Mouse (Mus musculus) stomach, embryonic 14.5 days (tissue): ENCODE data around the gene Zfp68. TPM values are rescaled to one million over a fixed set of nuclear protein-coding genes. Genes with fewer than 3 reads are reported as not detected.

Experiments
- ATAC-seq: fragments of 200-750 bp; cut with Nextera tagmentation; 2 replicates; pipeline ENCODE4 v1.8.0; 2017; ENCODE audit warnings: low read depth, moderate TSS enrichment; ENCODE audit not compliant: insufficient number of reproducible peaks, insufficient read depth, low FRiP score
- H3K27ac ChIP-seq: fragments of 300-500 bp; sonication (generic); 2 replicates; pipeline ENCODE4 v1.5.1; 2014; ENCODE audit warnings: mild to moderate bottlenecking, low read length, moderate library complexity, mixed read lengths
- H3K27me3 ChIP-seq: fragments of 300-500 bp; sonication (generic); 2 replicates; pipeline ENCODE4 v1.6.1; 2014; ENCODE audit warnings: low read length, control low read depth, mixed read lengths; ENCODE audit not compliant: control insufficient read depth, insufficient read depth
- H3K36me3 ChIP-seq: fragments of 300-500 bp; sonication (generic); 2 replicates; pipeline ENCODE4 v1.6.1; 2014; ENCODE audit warnings: mild to moderate bottlenecking, control low read depth, low read length, moderate library complexity, mixed read lengths; ENCODE audit not compliant: control insufficient read depth, insufficient read depth
- H3K4me1 ChIP-seq: fragments of 300-500 bp; sonication (generic); 2 replicates; pipeline ENCODE4 v1.6.1; 2014; ENCODE audit warnings: low read length, control low read depth, mixed read lengths; ENCODE audit not compliant: control insufficient read depth, insufficient read depth
- H3K4me2 ChIP-seq: fragments of 300-500 bp; sonication (generic); replicated peaks from 2 replicates; pipeline ENCODE4 v1.6.1; 2014; ENCODE audit warnings: low read depth, low read length, control low read depth
- H3K4me3 ChIP-seq: fragments of 300-500 bp; sonication (generic); 2 replicates; pipeline ENCODE4 v1.5.1; 2014; ENCODE audit warnings: low read depth, low read length, control low read depth
- H3K9ac ChIP-seq: fragments of 300-500 bp; sonication (generic); replicated peaks from 2 replicates; pipeline ENCODE4 v1.6.1; 2014; ENCODE audit warnings: low read depth, mild to moderate bottlenecking, control low read depth, low read length, moderate library complexity, mixed read lengths
- H3K9me3 ChIP-seq: fragments of 300-500 bp; sonication (generic); 2 replicates; pipeline ENCODE4 v1.6.1; 2016; ENCODE audit warnings: low read depth, low read length, control low read depth; ENCODE audit not compliant: control insufficient read depth
- WGBS: fragments of 180-500 bp; shearing (Covaris S2); extraction: QIAGEN DNeasy Blood & Tissue Kit; methylation state at CpG from one replicate; pipeline ENCODE4 v1.1.7; 2014; 5-methylcytosine and 5-hydroxymethylcytosine counted together
- polyA plus RNA-seq: library from polyadenylated mRNA; unstranded; fragments of >200 nt; fragmentation: Nextera tagmentation; extraction: Ambion mirVana; gene quantifications from 2 replicates; pipeline ENCODE4 v1.2.1, GENCODE M21; 2014

Zfp68 gene
- polyA plus RNA-seq = 82.4 and 87.8 TPM in 2 replicates

- H3K27me3 ChIP-seq = no peaks in the 10 kb centered on the region
- under 1% methylated on average over 43 of the region's 43 CpGs for WGBS
- peaks cover 9% of the 10 kb centered on the region for H3K4me1 ChIP-seq
- peak; percentile 95 for ATAC-seq
- peak within 1 kb of the TSS; percentile 79 for H3K4me3 ChIP-seq
- peaks cover 32% of the 10 kb centered on the region for H3K9me3 ChIP-seq
- H3K9ac ChIP-seq = peak within 1 kb of the TSS; percentile 93
- peaks cover 31% of the 10 kb centered on the region for H3K36me3 ChIP-seq
- peak within 1 kb of the TSS; percentile 99 for H3K27ac ChIP-seq
- peak within 1 kb of the TSS; percentile 38 for H3K4me2 ChIP-seq
These were observed at the start of gene Zfp68 for GRCm38 (mm10) chr5:138619211-138620128. Gene Zfp68 (minus strand): TSS chr5:138619761.

- no peak overlapping the region for H3K4me3 ChIP-seq
- no peaks in the 10 kb centered on the region for H3K4me1 ChIP-seq
- H3K4me2 ChIP-seq = no peak overlapping the region
- no peaks in the 10 kb centered on the region for H3K9me3 ChIP-seq
- 16% methylated on average over 5 of the region's 5 CpGs for WGBS
- H3K27me3 ChIP-seq = no peaks in the 10 kb centered on the region
- ATAC-seq = no peak
- H3K9ac ChIP-seq = no peak overlapping the region
- no peaks in the 10 kb centered on the region for H3K36me3 ChIP-seq
- no peak overlapping the region for H3K27ac ChIP-seq
These were observed 39.4 kb upstream of the Zfp68 start for GRCm38 (mm10) chr5:138658922-138659321.

GRCm38 (mm10) chr5:138657854-138658253, 38.3 kb upstream of the Zfp68 start:
- Histone ChIP-seq H3K9me3 (no peaks in the 10 kb centered on the region), H3K4me2 (no peak overlapping the region), H3K27me3 (no peaks in the 10 kb centered on the region), H3K36me3 (no peaks in the 10 kb centered on the region), H3K27ac (no peak overlapping the region), H3K9ac (no peak overlapping the region), H3K4me3 (no peak overlapping the region), H3K4me1 (no peaks in the 10 kb centered on the region)
- peak; percentile 75; the same call in 1 of the 2 replicates for ATAC-seq
- WGBS = 28% methylated on average over 6 of the region's 6 CpGs

GRCm38 (mm10) chr5:138657407-138657806, 37.8 kb upstream of the Zfp68 start:
- H3K9me3 ChIP-seq = no peaks in the 10 kb centered on the region
- H3K27me3 ChIP-seq = no peaks in the 10 kb centered on the region
- H3K4me3 ChIP-seq = no peak overlapping the region
- no peaks in the 10 kb centered on the region for H3K4me1 ChIP-seq
- no peaks in the 10 kb centered on the region for H3K36me3 ChIP-seq
- 97% methylated on average over 3 of the region's 3 CpGs for WGBS
- H3K4me2 ChIP-seq = no peak overlapping the region
- no peak for ATAC-seq
- H3K27ac ChIP-seq = no peak overlapping the region
- no peak overlapping the region for H3K9ac ChIP-seq

GRCm38 (mm10) chr5:138656477-138657156, 37.1 kb upstream of the Zfp68 start:
- Histone ChIP-seq H3K36me3 (peaks cover 1% of the 10 kb centered on the region; the same call in 1 of the 2 replicates), H3K27ac (no peak overlapping the region), H3K4me3 (no peak overlapping the region), H3K4me1 (no peaks in the 10 kb centered on the region), H3K4me2 (no peak overlapping the region), H3K9ac (no peak overlapping the region), H3K27me3 (no peaks in the 10 kb centered on the region), H3K9me3 (no peaks in the 10 kb centered on the region)
- WGBS = 20% methylated on average over 2 of the region's 2 CpGs
- peak; percentile 74; the same call in 1 of the 2 replicates for ATAC-seq

GRCm38 (mm10) chr5:138652911-138653310, 33.4 kb upstream of the Zfp68 start:
- Histone ChIP-seq H3K27ac (no peak overlapping the region), H3K4me3 (no peak overlapping the region), H3K4me2 (no peak overlapping the region), H3K36me3 (peaks cover 17% of the 10 kb centered on the region), H3K4me1 (no peaks in the 10 kb centered on the region), H3K27me3 (no peaks in the 10 kb centered on the region), H3K9me3 (no peaks in the 10 kb centered on the region), H3K9ac (no peak overlapping the region)
- no peak for ATAC-seq
- 97% methylated on average over 1 of the region's 1 CpGs for WGBS

DNA sequence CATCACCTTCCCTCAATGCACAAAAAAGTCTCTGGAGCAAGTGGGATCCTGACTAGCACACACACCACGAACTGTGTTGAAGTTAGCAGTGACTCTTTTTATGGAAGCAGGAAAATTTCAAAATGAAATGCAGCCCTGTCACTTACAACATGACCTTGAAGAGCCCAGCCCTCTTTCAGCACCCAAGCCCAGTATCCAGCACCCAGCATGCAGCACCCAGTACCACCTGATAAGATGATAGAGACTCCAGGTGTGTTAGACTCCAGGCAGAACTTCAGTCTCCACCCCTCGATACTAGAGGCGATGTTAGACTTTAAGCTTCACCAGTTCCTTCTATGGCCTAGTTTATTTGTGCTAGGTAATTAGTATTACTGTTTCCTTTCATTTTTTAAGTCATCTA, 22.2 kb upstream of the Zfp68 start:
- no peaks in the 10 kb centered on the region for H3K4me1 ChIP-seq
- H3K9ac ChIP-seq = no peak overlapping the region
- H3K4me2 ChIP-seq = no peak overlapping the region
- WGBS = 95% methylated on average over 3 of the region's 3 CpGs
- H3K27ac ChIP-seq = no peak overlapping the region
- no peaks in the 10 kb centered on the region for H3K9me3 ChIP-seq
- H3K36me3 ChIP-seq = peaks cover 18% of the 10 kb centered on the region
- no peak overlapping the region for H3K4me3 ChIP-seq
- ATAC-seq = no peak
- H3K27me3 ChIP-seq = no peaks in the 10 kb centered on the region

- H3K4me1 ChIP-seq = no peaks in the 10 kb centered on the region
- H3K4me2 ChIP-seq = no peak overlapping the region
- H3K27ac ChIP-seq = no peak overlapping the region
- H3K27me3 ChIP-seq = no peaks in the 10 kb centered on the region
- H3K36me3 ChIP-seq = peaks cover 14% of the 10 kb centered on the region
- WGBS = 91% methylated on average over 3 of the region's 3 CpGs
- ATAC-seq = no peak
- no peaks in the 10 kb centered on the region for H3K9me3 ChIP-seq
- H3K9ac ChIP-seq = no peak overlapping the region
- no peak overlapping the region for H3K4me3 ChIP-seq
These were observed 21.5 kb upstream of the Zfp68 start for GRCm38 (mm10) chr5:138641081-138641480.
